Mouse (Mus musculus) kidney, embryonic 15.5 days (tissue): ENCODE results near the gene Nhlrc2. TPM values are rescaled to one million over a fixed set of nuclear protein-coding genes. Genes with fewer than 3 reads are reported as not detected.

ENCODE experiments used
- ATAC-seq: fragments of 200-750 bp; cut with Nextera tagmentation; replicated peaks from 2 replicates; pipeline ENCODE4 v1.8.0; 2017; ENCODE audit warnings: moderate TSS enrichment; ENCODE audit not compliant: low FRiP score
- H3K27ac ChIP-seq: fragments of 300-500 bp; sonication (generic); 2 replicates; pipeline ENCODE4 v1.5.1; 2015; ENCODE audit warnings: mild to moderate bottlenecking, inconsistent platforms
- H3K27me3 ChIP-seq: fragments of 300-500 bp; sonication (generic); 2 replicates; pipeline ENCODE4 v1.6.1; 2015; ENCODE audit warnings: inconsistent platforms
- H3K36me3 ChIP-seq: fragments of 300-500 bp; sonication (generic); 2 replicates; pipeline ENCODE4 v1.6.1; 2015; ENCODE audit warnings: inconsistent platforms
- H3K4me1 ChIP-seq: fragments of 300-500 bp; sonication (generic); 2 replicates; pipeline ENCODE4 v1.6.1; 2015; ENCODE audit warnings: inconsistent platforms
- H3K4me2 ChIP-seq: fragments of 300-500 bp; sonication (generic); 2 replicates; pipeline ENCODE4 v1.6.1; 2015; ENCODE audit warnings: moderate library complexity, mild to moderate bottlenecking, inconsistent platforms
- H3K4me3 ChIP-seq: fragments of 300-500 bp; sonication (generic); replicated peaks from 2 replicates; pipeline ENCODE4 v1.5.1; 2015; ENCODE audit warnings: mild to moderate bottlenecking, inconsistent platforms
- H3K9ac ChIP-seq: fragments of 300-500 bp; sonication (generic); 2 replicates; pipeline ENCODE4 v1.6.1; 2015; ENCODE audit warnings: mild to moderate bottlenecking, inconsistent platforms
- H3K9me3 ChIP-seq: fragments of 300-500 bp; sonication (generic); replicated peaks from 2 replicates; pipeline ENCODE4 v1.6.1; 2016; ENCODE audit warnings: inconsistent platforms
- WGBS: fragments of 180-500 bp; shearing (Covaris S2); methylation state at CpG from one replicate; pipeline ENCODE4 v1.1.7; 2015; ENCODE audit warnings: mixed read lengths; 5-methylcytosine and 5-hydroxymethylcytosine counted together
- polyA plus RNA-seq: library from polyadenylated mRNA; unstranded; fragments of >200 nt; fragmentation: Nextera tagmentation; extraction: Ambion mirVana; gene quantifications from 2 replicates; pipeline ENCODE4 v1.2.1, GENCODE M21; 2015

The Nhlrc2 gene
- polyA plus RNA-seq, 1 experiment from 2014 or later: 15.2 TPM

- no peak overlapping the region for H3K9ac ChIP-seq
- 88% methylated on average over 8 of the region's 8 CpGs for WGBS
- H3K4me2 ChIP-seq: no peak overlapping the region
- H3K9me3 ChIP-seq: no peaks in the 10 kb centered on the region
- no peak overlapping the region for H3K27ac ChIP-seq
- ATAC-seq: no peak
- no peak overlapping the region for H3K4me3 ChIP-seq
- H3K36me3 ChIP-seq: peaks cover 40% of the 10 kb centered on the region
- no peaks in the 10 kb centered on the region for H3K27me3 ChIP-seq
- H3K4me1 ChIP-seq: no peaks in the 10 kb centered on the region
Measured at GRCm38 (mm10) chr19:56570781-56571180, 22.7 kb downstream of the Nhlrc2 start.

- Histone ChIP-seq H3K4me2 (no peak overlapping the region), H3K27me3 (no peaks in the 10 kb centered on the region), H3K36me3 (peaks cover 45% of the 10 kb centered on the region), H3K27ac (no peak overlapping the region), H3K4me1 (no peaks in the 10 kb centered on the region), H3K4me3 (no peak overlapping the region), H3K9ac (no peak overlapping the region), H3K9me3 (no peaks in the 10 kb centered on the region)
- no peak for ATAC-seq
- WGBS: 83% methylated on average over 2 of the region's 2 CpGs
Measured at GRCm38 (mm10) chr19:56571234-56571633, 23.2 kb downstream of the Nhlrc2 start.

- H3K9me3 ChIP-seq: no peaks in the 10 kb centered on the region
- 97% methylated on average over 5 of the region's 5 CpGs for WGBS
- H3K4me1 ChIP-seq: no peaks in the 10 kb centered on the region
- no peak overlapping the region for H3K9ac ChIP-seq
- ATAC-seq: no peak
- H3K4me2 ChIP-seq: no peak overlapping the region
- no peak overlapping the region for H3K27ac ChIP-seq
- H3K36me3 ChIP-seq: peaks cover 46% of the 10 kb centered on the region
- H3K4me3 ChIP-seq: no peak overlapping the region
- no peaks in the 10 kb centered on the region for H3K27me3 ChIP-seq
Measured at GRCm38 (mm10) chr19:56571913-56572312, 23.9 kb downstream of the Nhlrc2 start.

GRCm38 (mm10) chr19:56573184-56573583, 25.1 kb downstream of the Nhlrc2 start:
- WGBS: 95% methylated on average over 6 of the region's 6 CpGs
- Histone ChIP-seq H3K36me3 (peaks cover 53% of the 10 kb centered on the region), H3K4me1 (no peaks in the 10 kb centered on the region), H3K4me3 (no peak overlapping the region), H3K27ac (no peak overlapping the region), H3K27me3 (no peaks in the 10 kb centered on the region), H3K9ac (no peak overlapping the region), H3K4me2 (no peak overlapping the region), H3K9me3 (no peaks in the 10 kb centered on the region)
- ATAC-seq: no peak

- Histone ChIP-seq H3K4me3 (no peak overlapping the region), H3K9me3 (no peaks in the 10 kb centered on the region), H3K4me1 (peaks cover 4% of the 10 kb centered on the region; the same call in 1 of the 2 replicates), H3K27ac (no peak overlapping the region), H3K9ac (no peak overlapping the region), H3K4me2 (no peak overlapping the region), H3K36me3 (peaks cover 55% of the 10 kb centered on the region), H3K27me3 (no peaks in the 10 kb centered on the region)
- 67% methylated on average over 1 of the region's 1 CpGs for WGBS
- ATAC-seq: no peak
Measured at GRCm38 (mm10) chr19:56577801-56578200, 29.7 kb downstream of the Nhlrc2 start.

GRCm38 (mm10) chr19:56581981-56582380, 33.9 kb downstream of the Nhlrc2 start:
- Histone ChIP-seq H3K9me3 (no peaks in the 10 kb centered on the region), H3K27ac (no peak overlapping the region), H3K4me2 (no peak overlapping the region), H3K9ac (no peak overlapping the region), H3K36me3 (peaks cover 54% of the 10 kb centered on the region), H3K27me3 (no peaks in the 10 kb centered on the region), H3K4me3 (no peak overlapping the region), H3K4me1 (peaks cover 15% of the 10 kb centered on the region; the same call in 1 of the 2 replicates)
- ATAC-seq: no peak
- 78% methylated on average over 5 of the region's 5 CpGs for WGBS

GRCm38 (mm10) chr19:56583785-56584184, 35.7 kb downstream of the Nhlrc2 start:
- ATAC-seq: no peak
- Histone ChIP-seq H3K4me1 (peaks cover 15% of the 10 kb centered on the region; the same call in 1 of the 2 replicates), H3K27ac (peak overlapping the region; percentile 28; the same call in 1 of the 2 replicates), H3K27me3 (no peaks in the 10 kb centered on the region), H3K9me3 (no peaks in the 10 kb centered on the region), H3K4me3 (no peak overlapping the region), H3K4me2 (no peak overlapping the region), H3K36me3 (peaks cover 54% of the 10 kb centered on the region), H3K9ac (no peak overlapping the region)
- WGBS: 35% methylated on average over 5 of the region's 5 CpGs

- Histone ChIP-seq H3K4me2 (no peak overlapping the region), H3K4me1 (peaks cover 15% of the 10 kb centered on the region; the same call in 1 of the 2 replicates), H3K4me3 (no peak overlapping the region), H3K9me3 (no peaks in the 10 kb centered on the region), H3K36me3 (peaks cover 59% of the 10 kb centered on the region), H3K27me3 (no peaks in the 10 kb centered on the region), H3K27ac (no peak overlapping the region), H3K9ac (no peak overlapping the region)
- WGBS: 87% methylated on average over 3 of the region's 3 CpGs
- ATAC-seq: no peak
Measured at GRCm38 (mm10) chr19:56584288-56584687, 36.2 kb downstream of the Nhlrc2 start.

- WGBS: 85% methylated on average over 8 of the region's 8 CpGs
- ATAC-seq: no peak
- peaks cover 15% of the 10 kb centered on the region; the same call in 1 of the 2 replicates for H3K4me1 ChIP-seq
Measured at GRCm38 (mm10) chr19:56586320-56586719, 38.3 kb downstream of the Nhlrc2 start.

GRCm38 (mm10) chr19:56588205-56588626, 40.2 kb downstream of the Nhlrc2 start:
- WGBS: 71% methylated on average over 6 of the region's 6 CpGs
- Histone ChIP-seq H3K4me1 (peaks cover 15% of the 10 kb centered on the region), H3K4me2 (no peak overlapping the region), H3K36me3 (peaks cover 67% of the 10 kb centered on the region), H3K9me3 (no peaks in the 10 kb centered on the region), H3K9ac (no peak overlapping the region), H3K27me3 (no peaks in the 10 kb centered on the region), H3K4me3 (no peak overlapping the region), H3K27ac (no peak overlapping the region)
- no peak for ATAC-seq

More at GRCm38 (mm10) chr19:56586320-56586719, 38.3 kb downstream of the Nhlrc2 start:
- H3K27ac ChIP-seq: no peak overlapping the region; the same call in 1 of the 2 replicates
- no peak overlapping the region for H3K4me2 ChIP-seq
- H3K9ac ChIP-seq: no peak overlapping the region
- no peaks in the 10 kb centered on the region for H3K9me3 ChIP-seq
- no peaks in the 10 kb centered on the region for H3K27me3 ChIP-seq
- no peak overlapping the region for H3K4me3 ChIP-seq
- peaks cover 64% of the 10 kb centered on the region for H3K36me3 ChIP-seq

GRCm38 (mm10) chr19:56589008-56589407, 40.9 kb downstream of the Nhlrc2 start:
- peaks cover 74% of the 10 kb centered on the region for H3K36me3 ChIP-seq
- H3K4me1 ChIP-seq: peaks cover 10% of the 10 kb centered on the region
- no peaks in the 10 kb centered on the region for H3K27me3 ChIP-seq
- no peaks in the 10 kb centered on the region for H3K9me3 ChIP-seq
- H3K4me3 ChIP-seq: no peak overlapping the region
- 92% methylated on average over 6 of the region's 6 CpGs for WGBS
- H3K4me2 ChIP-seq: no peak overlapping the region
- H3K27ac ChIP-seq: no peak overlapping the region
- ATAC-seq: no peak
- no peak overlapping the region for H3K9ac ChIP-seq

- Histone ChIP-seq H3K4me1 (peaks cover 7% of the 10 kb centered on the region; the same call in 1 of the 2 replicates), H3K9me3 (no peaks in the 10 kb centered on the region), H3K9ac (no peak overlapping the region), H3K4me3 (no peak overlapping the region), H3K27me3 (no peaks in the 10 kb centered on the region), H3K4me2 (no peak overlapping the region), H3K36me3 (peaks cover 78% of the 10 kb centered on the region), H3K27ac (no peak overlapping the region)
- 95% methylated on average over 5 of the region's 5 CpGs for WGBS
- no peak for ATAC-seq
Measured at GRCm38 (mm10) chr19:56589455-56589854, 41.4 kb downstream of the Nhlrc2 start.

- WGBS: 90% methylated on average over 3 of the region's 3 CpGs
- H3K36me3 ChIP-seq: peaks cover 86% of the 10 kb centered on the region
- no peak for ATAC-seq
- H3K4me2 ChIP-seq: no peak overlapping the region
- no peaks in the 10 kb centered on the region for H3K27me3 ChIP-seq
- H3K4me3 ChIP-seq: no peak overlapping the region
- no peaks in the 10 kb centered on the region for H3K9me3 ChIP-seq
- H3K27ac ChIP-seq: no peak overlapping the region
- H3K4me1 ChIP-seq: peaks cover 6% of the 10 kb centered on the region; the same call in 1 of the 2 replicates
- no peak overlapping the region for H3K9ac ChIP-seq
Measured at GRCm38 (mm10) chr19:56590250-56590649, 42.2 kb downstream of the Nhlrc2 start.
